Mouse (Mus musculus) lung, postnatal 0 days (tissue): ENCODE measurements around the gene Faap100.

Experiments used
- CTCF ChIP-seq: IDR thresholded peaks from 2 replicates; pipeline ENCODE4 v1.5.1; 2016; ENCODE audit warnings: antibody characterized with exemption, mild to moderate bottlenecking
- EP300 ChIP-seq: IDR thresholded peaks from 2 replicates; pipeline ENCODE4 v1.6.1; 2016; ENCODE audit warnings: antibody characterized with exemption, mild to moderate bottlenecking, control low read depth

DNA sequence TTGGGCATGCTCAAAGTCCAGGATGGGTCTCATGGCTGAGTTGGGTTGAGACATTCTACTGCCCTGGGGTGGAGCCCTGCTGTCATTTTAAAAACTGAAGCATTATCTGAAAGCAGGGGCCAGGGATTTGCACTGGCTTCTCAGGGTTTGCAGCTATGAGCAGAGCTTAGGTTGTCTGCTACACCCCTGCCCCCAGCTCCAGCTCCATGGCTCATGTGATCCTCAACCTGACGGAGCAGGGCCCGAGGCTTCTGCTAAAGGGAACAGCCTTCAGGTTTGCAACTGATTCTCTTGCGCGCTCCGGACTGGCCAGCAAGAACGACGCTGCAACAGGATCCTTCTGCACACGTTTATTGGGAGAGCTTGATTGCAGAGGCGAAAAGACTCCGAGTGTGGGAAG lies 58.4 kb downstream of the Faap100 start:
- TF ChIP-seq CTCF: no peak
- TF ChIP-seq EP300: no peak
